Mouse (Mus musculus) CH12.LX (cell line): ENCODE results near the gene Arhgap29. TPM values are rescaled to one million over a fixed set of nuclear protein-coding genes. Genes with fewer than 3 reads are reported as not detected.

Experiments used
- DNase-seq: peaks from one replicate; pipeline ENCODE4 v3.0.0-alpha.2; 2013; ENCODE audit errors: extremely low read depth
- H3K27ac ChIP-seq: 2 replicates; pipeline ENCODE4 v1.5.1; 2012; ENCODE audit warnings: low read depth, mild to moderate bottlenecking, control low read depth, moderate library complexity; ENCODE audit not compliant: insufficient read depth
- H3K27me3 ChIP-seq: replicated peaks from 2 replicates; pipeline ENCODE3; 2012; ENCODE audit warnings: inconsistent platforms
- H3K36me3 ChIP-seq, 2 experiments: replicated peaks in 1 of 2; 2 replicates each; pipeline versions ENCODE3 to v1.6.1; 2012; ENCODE audit warnings: inconsistent platforms in 1 of 2, low read length in 1 of 2, mild to moderate bottlenecking in 1 of 2, mixed read lengths in 1 of 2, moderate library complexity in 1 of 2; ENCODE audit not compliant: control insufficient read depth in 1 of 2, insufficient read depth in 1 of 2
- H3K4me1 ChIP-seq, 2 experiments: 2 replicates each; pipeline ENCODE4 v1.6.1; 2012; ENCODE audit warnings: inconsistent platforms in 1 of 2, moderate library complexity in 1 of 2; ENCODE audit not compliant: insufficient read depth in 2 of 2, control insufficient read depth in 1 of 2
- H3K4me2 ChIP-seq: 2 replicates; pipeline ENCODE4 v1.6.1; 2012; ENCODE audit warnings: low read depth, mild to moderate bottlenecking, control low read depth; ENCODE audit not compliant: poor library complexity, insufficient read depth, severe bottlenecking
- H3K4me3 ChIP-seq, 3 experiments: fragments of 150-350 bp in 1 of 3; sonication (generic) in 1 of 3; replicated peaks in 1 of 3; 2 replicates each; pipeline versions ENCODE3 to v1.5.1; 2011 to 2012; ENCODE audit warnings: low read depth in 2 of 3, low read length in 2 of 3, mild to moderate bottlenecking in 2 of 3, moderate library complexity in 2 of 3, control low read depth in 1 of 3, improper control_type of control experiment in 1 of 3, inconsistent platforms in 1 of 3, mixed read lengths in 1 of 3; ENCODE audit not compliant: poor library complexity in 1 of 3
- H3K79me2 ChIP-seq: replicated peaks from 2 replicates; pipeline ENCODE4 v1.6.1; 2012; ENCODE audit warnings: mild to moderate bottlenecking, moderate library complexity; ENCODE audit not compliant: control insufficient read depth, poor library complexity, insufficient read depth, severe bottlenecking; ENCODE audit errors: extremely low read depth
- H3K9ac ChIP-seq: 2 replicates; pipeline ENCODE4 v1.6.1; 2012; ENCODE audit warnings: low read depth, mild to moderate bottlenecking, control low read depth, moderate library complexity; ENCODE audit not compliant: insufficient read depth
- H3K9me3 ChIP-seq: replicated peaks from 2 replicates; pipeline ENCODE3; 2012; ENCODE audit warnings: low read length, inconsistent platforms, mixed read lengths
- BHLHE40 ChIP-seq: IDR thresholded peaks from 2 replicates; pipeline ENCODE4 v1.6.1; 2011; ENCODE audit warnings: mild to moderate bottlenecking, low read depth, low read length, improper control_type of control experiment
- CHD1 ChIP-seq: IDR thresholded peaks from 2 replicates; pipeline ENCODE4 v1.6.1; 2012; ENCODE audit warnings: low read depth, low read length, improper control_type of control experiment, inconsistent platforms
- CHD2 ChIP-seq: IDR thresholded peaks from 2 replicates; pipeline ENCODE4 v1.6.1; 2011; ENCODE audit warnings: low read length, improper control_type of control experiment
- E2F4 ChIP-seq: IDR thresholded peaks from 2 replicates; pipeline ENCODE4 v1.6.1; 2011; ENCODE audit warnings: low read depth, low read length, improper control_type of control experiment; ENCODE audit not compliant: insufficient replicate concordance
- ELF1 ChIP-seq: IDR thresholded peaks from 2 replicates; pipeline ENCODE4 v1.6.1; 2014; ENCODE audit warnings: low read depth, mild to moderate bottlenecking, inconsistent platforms, low read length, improper control_type of control experiment
- EP300 ChIP-seq: IDR thresholded peaks from 2 replicates; pipeline ENCODE4 v1.6.1; 2011; ENCODE audit warnings: low read length, improper control_type of control experiment
- HCFC1 ChIP-seq: IDR thresholded peaks from 2 replicates; pipeline ENCODE4 v1.6.1; 2012; ENCODE audit warnings: low read depth, mild to moderate bottlenecking, inconsistent platforms, low read length, improper control_type of control experiment
- IRF4 ChIP-seq: IDR thresholded peaks from 2 replicates; pipeline ENCODE4 v1.6.1; 2014; ENCODE audit warnings: low read depth, mild to moderate bottlenecking, inconsistent platforms, low read length, improper control_type of control experiment
- JUN ChIP-seq: IDR thresholded peaks from 2 replicates; pipeline ENCODE4 v1.6.1; 2011; ENCODE audit warnings: low read depth, mild to moderate bottlenecking, low read length, improper control_type of control experiment, moderate library complexity; ENCODE audit not compliant: insufficient read depth
- JUND ChIP-seq: conservative IDR thresholded peaks from 2 replicates; pipeline ENCODE4 v1.6.1; 2011; ENCODE audit warnings: low read depth, low read length, improper control_type of control experiment
- MAFK ChIP-seq: IDR thresholded peaks from 2 replicates; pipeline ENCODE4 v1.6.1; 2011; ENCODE audit warnings: low read length, improper control_type of control experiment; ENCODE audit not compliant: insufficient replicate concordance
- MAZ ChIP-seq: IDR thresholded peaks from 2 replicates; pipeline ENCODE4 v1.6.1; 2012; ENCODE audit warnings: low read depth, mild to moderate bottlenecking, inconsistent platforms, low read length, improper control_type of control experiment, moderate library complexity
- MEF2A ChIP-seq: IDR thresholded peaks from 2 replicates; pipeline ENCODE4 v1.6.1; 2014; ENCODE audit warnings: low read depth, mild to moderate bottlenecking, inconsistent platforms, low read length, improper control_type of control experiment, borderline replicate concordance
- MXI1 ChIP-seq: IDR thresholded peaks from 2 replicates; pipeline ENCODE4 v1.6.1; 2011; ENCODE audit warnings: mild to moderate bottlenecking, low read depth, low read length, improper control_type of control experiment
- MYC ChIP-seq: IDR thresholded peaks from 2 replicates; pipeline ENCODE4 v1.6.1; 2011; ENCODE audit warnings: low read depth, mild to moderate bottlenecking, improper control_type of control experiment, low read length
- NRF1 ChIP-seq: IDR thresholded peaks from 2 replicates; pipeline ENCODE4 v1.6.1; 2014; ENCODE audit warnings: low read depth, mild to moderate bottlenecking, inconsistent platforms, low read length, improper control_type of control experiment, moderate library complexity
- POLR2A ChIP-seq: IDR thresholded peaks from 2 replicates; pipeline ENCODE4 v1.6.1; 2011; ENCODE audit warnings: low read depth, mild to moderate bottlenecking, improper control_type of control experiment, low read length
- POLR2AphosphoS2 ChIP-seq: IDR thresholded peaks from 2 replicates; pipeline ENCODE4 v1.6.1; 2011; ENCODE audit warnings: low read depth, low read length, improper control_type of control experiment
- RAD21 ChIP-seq: IDR thresholded peaks from 2 replicates; pipeline ENCODE4 v1.6.1; 2011; ENCODE audit warnings: low read depth, mild to moderate bottlenecking, low read length, improper control_type of control experiment, moderate library complexity
- RCOR1 ChIP-seq: conservative IDR thresholded peaks from 2 replicates; pipeline ENCODE4 v1.6.1; 2012; ENCODE audit warnings: low read depth, mild to moderate bottlenecking, inconsistent platforms, low read length, improper control_type of control experiment
- SIN3A ChIP-seq: IDR thresholded peaks from 2 replicates; pipeline ENCODE4 v1.6.1; 2012; ENCODE audit warnings: low read length, improper control_type of control experiment, inconsistent platforms
- USF2 ChIP-seq: conservative IDR thresholded peaks from 2 replicates; pipeline ENCODE4 v1.6.1; 2011; ENCODE audit warnings: low read depth, low read length, improper control_type of control experiment
- ZKSCAN1 ChIP-seq: IDR thresholded peaks from 2 replicates; pipeline ENCODE4 v1.6.1; 2012; ENCODE audit warnings: low read depth, inconsistent platforms, low read length, improper control_type of control experiment, borderline replicate concordance
- ZNF384 ChIP-seq: IDR thresholded peaks from 2 replicates; pipeline ENCODE4 v1.6.1; 2012; ENCODE audit warnings: low read depth, low read length, improper control_type of control experiment, inconsistent platforms
- dilution Hi-C: fragments of 300-500 bp; cut with MboI; formaldehyde crosslinking; loops from 2 replicates; pipeline ENCODE4 v1.14.3; 2020; ENCODE audit warnings: low sequenced_read_pairs; ENCODE audit not compliant: extremely low pct_unique_long_range_greater_than_20kb, extremely low pct_ligation_motif_present
- in situ Hi-C: fragments of 300-500 bp; cut with MboI; formaldehyde crosslinking; loops from 3 replicates; pipeline ENCODE4 v1.14.3; 2019; ENCODE audit warnings: low sequenced_read_pairs, low pct_ligation_motif_present, low pct_unique_long_range_greater_than_20kb, mixed read lengths
- polyA plus RNA-seq: library from polyadenylated mRNA; unstranded; fragments of >175 nt; gene quantifications from 2 replicates; pipeline ENCODE4 v1.2.1, GENCODE M21; 2012; ENCODE audit warnings: low read depth; ENCODE audit not compliant: insufficient read length
- total RNA-seq, 2 experiments: library from RNA; depleted of rRNA; stranded (reverse); fragments of 300-350 nt in 1 of 2; fragments of >200 nt in 1 of 2; gene quantifications; 2 replicates each; pipeline ENCODE4 v1.2.3; 2012 to 2014

Gene Arhgap29
- total and polyA plus RNA-seq, 3 experiments, result 19.7 to 53.7 (median 37.0) TPM

DNA sequence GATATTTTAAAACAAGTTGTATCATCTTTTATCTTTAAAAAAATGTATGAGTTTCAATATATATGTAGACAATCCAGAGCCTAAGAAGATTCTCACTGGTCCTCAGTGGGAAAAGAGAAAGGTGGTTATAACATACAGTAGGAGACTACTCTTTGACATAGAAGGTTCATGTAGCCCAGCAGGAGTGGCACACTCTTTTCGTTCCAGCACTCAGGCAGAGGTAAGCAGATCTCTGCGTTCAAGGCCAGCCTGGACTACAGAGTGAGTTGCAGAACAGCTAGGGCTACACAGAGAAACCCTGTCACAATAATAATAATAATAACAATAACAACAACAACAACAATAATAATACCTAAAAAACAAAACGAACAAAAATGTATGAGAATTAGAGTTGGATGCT lies 23.0 kb downstream of the Arhgap29 start:
- H3K36me3 ChIP-seq, result peaks cover 0 to 9% of the 10 kb centered on the region in 2 experiments
- in situ Hi-C loops, result no loop called here
- H3K4me1 ChIP-seq, result peaks cover 0 to 11% of the 10 kb centered on the region in 2 experiments; a peak in 1 of 4 replicates
- no peak overlapping the region for H3K27ac ChIP-seq
- no peak overlapping the region for H3K4me3 ChIP-seq
- H3K79me2 ChIP-seq, result peaks cover 10% of the 10 kb centered on the region; the same call in 1 of the 2 replicates
- dilution Hi-C loops, result no loop called here
- no peak overlapping the region for H3K4me2 ChIP-seq
- DNase-seq, result no peak
- no peak overlapping the region for H3K9ac ChIP-seq
- H3K27me3 ChIP-seq, result no peaks in the 10 kb centered on the region
- no peak for TF ChIP-seq USF2
- no peak for TF ChIP-seq RAD21
- TF ChIP-seq NRF1, result no peak
- H3K9me3 ChIP-seq, result no peaks in the 10 kb centered on the region

DNA sequence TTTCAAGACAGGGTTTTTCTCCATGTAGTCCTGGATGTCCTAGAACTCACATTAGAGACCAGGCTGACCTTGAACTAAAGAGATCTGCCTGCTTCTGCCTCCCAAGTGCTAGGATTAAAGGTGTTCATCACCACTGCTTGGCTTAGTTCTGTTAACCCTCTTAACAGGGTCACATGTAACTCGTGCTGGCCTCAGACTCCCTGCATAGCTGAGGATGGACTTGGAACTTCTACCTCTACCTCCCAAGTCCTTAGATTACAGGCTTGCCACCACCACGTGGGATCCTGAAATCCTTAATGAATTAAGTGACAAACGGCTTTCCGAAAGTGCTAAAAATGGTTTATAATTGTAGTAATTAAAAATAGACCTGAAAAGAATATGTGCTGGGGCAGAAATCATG lies 29.0 kb downstream of the Arhgap29 start:
- no peak for DNase-seq
- peaks cover 3 to 14% of the 10 kb centered on the region in 2 experiments for H3K36me3 ChIP-seq
- no peak overlapping the region for H3K9ac ChIP-seq
- in situ Hi-C loops (no loop called here), dilution Hi-C loops (no loop called here)
- TF ChIP-seq ZNF384, result no peak
- no peak for TF ChIP-seq BHLHE40
- TF ChIP-seq POLR2A, result no peak
- no peak for TF ChIP-seq EP300
- TF ChIP-seq CHD2, result no peak
- no peak for TF ChIP-seq CHD1
- no peak for TF ChIP-seq RAD21
- no peak for TF ChIP-seq MXI1
- TF ChIP-seq MYC, result no peak
- no peak for TF ChIP-seq HCFC1
- H3K79me2 ChIP-seq, result no peaks in the 10 kb centered on the region
- no peak overlapping the region for H3K4me3 ChIP-seq
- no peaks in the 10 kb centered on the region for H3K9me3 ChIP-seq
- H3K27me3 ChIP-seq, result no peaks in the 10 kb centered on the region
- H3K4me2 ChIP-seq, result no peak overlapping the region
- peaks cover 3 to 41% of the 10 kb centered on the region in 2 experiments; a peak in 3 of 4 replicates for H3K4me1 ChIP-seq
- H3K27ac ChIP-seq, result no peak overlapping the region

DNA sequence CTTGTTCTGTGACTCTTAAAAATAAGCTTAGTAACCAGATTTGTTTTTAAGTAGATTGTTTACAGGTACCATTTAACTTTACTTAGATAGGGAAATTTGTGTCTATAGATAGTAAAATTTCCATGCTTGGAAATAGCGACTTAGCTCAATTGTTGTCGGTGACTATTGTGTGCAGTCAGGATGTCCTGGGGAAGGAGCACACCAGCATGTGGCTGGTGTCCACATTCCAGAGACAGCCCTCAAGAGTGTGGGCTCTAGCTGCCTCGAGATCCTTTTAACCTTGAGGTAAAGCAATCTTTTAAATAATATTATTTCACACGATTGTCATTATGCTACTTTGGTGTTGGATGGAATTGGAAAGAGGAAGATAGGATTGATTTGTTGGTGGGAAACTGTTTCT lies 30.1 kb downstream of the Arhgap29 start:
- dilution Hi-C loops, result no loop called here
- no peak for DNase-seq
- no peaks in the 10 kb centered on the region for H3K27me3 ChIP-seq
- H3K4me2 ChIP-seq, result no peak overlapping the region
- no peak overlapping the region for H3K27ac ChIP-seq
- H3K79me2 ChIP-seq, result no peaks in the 10 kb centered on the region
- no peaks in the 10 kb centered on the region for H3K9me3 ChIP-seq
- TF ChIP-seq ELF1, result no peak
- TF ChIP-seq MAZ, result no peak
- TF ChIP-seq NRF1, result no peak
- TF ChIP-seq MAFK, result no peak
- TF ChIP-seq JUND, result no peak
- no peak for TF ChIP-seq MEF2A
- TF ChIP-seq RCOR1, result no peak
- TF ChIP-seq ZKSCAN1, result no peak
- no peak for TF ChIP-seq RAD21
- TF ChIP-seq E2F4, result no peak
- TF ChIP-seq POLR2AphosphoS2, result no peak
- TF ChIP-seq IRF4, result no peak
- no peak for TF ChIP-seq JUN
- no peak for TF ChIP-seq SIN3A
- peaks cover 3 to 46% of the 10 kb centered on the region in 2 experiments; a peak in 3 of 4 replicates for H3K4me1 ChIP-seq
- no peak overlapping the region for H3K4me3 ChIP-seq
- peaks cover 3 to 14% of the 10 kb centered on the region in 2 experiments for H3K36me3 ChIP-seq
- H3K9ac ChIP-seq, result no peak overlapping the region
- in situ Hi-C loops, result no loop called here
